Mouse (Mus musculus): ENCODE data around the gene Fgfr2.

DNA sequence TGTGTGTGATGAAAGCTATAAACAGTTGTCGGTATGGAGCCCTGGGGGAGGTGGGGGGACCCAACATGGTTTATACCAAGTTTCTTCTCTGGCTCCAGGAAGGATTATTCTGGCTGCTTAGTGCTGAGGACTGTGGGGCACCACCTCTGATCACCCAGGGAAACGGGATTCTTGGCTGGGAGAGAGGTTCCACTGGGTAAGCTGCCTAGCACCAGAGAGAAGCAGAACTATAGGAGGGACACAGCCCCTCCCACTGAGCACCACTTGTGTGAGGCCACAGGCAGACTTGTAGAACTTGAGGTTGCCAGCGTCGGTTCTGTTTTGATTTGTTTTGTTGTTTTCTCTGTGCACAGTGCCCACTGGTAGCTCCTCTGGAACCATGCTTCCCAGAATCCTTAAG is 269.2 kb downstream of the Fgfr2 start:
- TF ChIP-seq CTCF (conservative IDR thresholded peaks at IDR 0.05; ENCODE audit: low read length) = no peak
- TF ChIP-seq NANOG (IDR thresholded peaks at IDR 0.05; ENCODE audit: borderline replicate concordance, low read length) = no peak
- no peak for TF ChIP-seq POU5F1 (IDR thresholded peaks at IDR 0.05; ENCODE audit: borderline replicate concordance, low read length)

All from E14TG2a.4 (cell line).